Comparison of ENCODE assay signal across 8 mouse cellular contexts in genomic region chr9:39603999-39604453, GRCm38 (mm10). TPM values are rescaled to one million over a fixed set of nuclear protein-coding genes. Genes with fewer than 3 reads are reported as not detected.
DNase-seq lines count a peak whose midpoint lies in the region; ATAC-seq and TF ChIP-seq lines count a peak whose summit lies in the region.

Gene AW551984, minus strand, starts transcription at chr9:39604403.

- no peak for TF ChIP-seq CTCF in E14TG2a.4 (conservative IDR thresholded peaks at IDR 0.05; ENCODE audit: low read length)

- H3K4me3 ChIP-seq in E14TG2a.4 (replicated peaks; ENCODE audit: low read length) = peak within 1 kb of the TSS; percentile 61
- H3K4me3 ChIP-seq in embryonic facial prominence, embryonic 10.5 days = peak within 1 kb of the TSS; percentile 58
- peak within 1 kb of the TSS; percentile 36 for H3K4me3 ChIP-seq in hindbrain, embryonic 14.5 days (replicated peaks; ENCODE audit: low read length)
- H3K4me3 ChIP-seq in midbrain, embryonic 11.5 days (ENCODE audit: low read depth, low read length) = peak within 1 kb of the TSS; percentile 19

- no peaks in the 10 kb centered on the region for H3K9me3 ChIP-seq in E14TG2a.4 (ENCODE audit: low read length)
- no peaks in the 10 kb centered on the region for H3K9me3 ChIP-seq in embryonic facial prominence, embryonic 10.5 days
- H3K9me3 ChIP-seq in hindbrain, embryonic 14.5 days (ENCODE audit: control insufficient read depth, low read length) = no peaks in the 10 kb centered on the region
- H3K9me3 ChIP-seq in midbrain, embryonic 11.5 days (ENCODE audit: control insufficient read depth, low read length) = no peaks in the 10 kb centered on the region

- peaks cover 2% of the 10 kb centered on the region; the same call in 1 of the 2 replicates for H3K27me3 ChIP-seq in E14TG2a.4 (ENCODE audit: insufficient read depth, low read length)
- H3K27me3 ChIP-seq in embryonic facial prominence, embryonic 10.5 days (replicated peaks; ENCODE audit: low read depth, poor library complexity, severe bottlenecking) = peaks cover 15% of the 10 kb centered on the region; the same call in 1 of the 2 replicates
- H3K27me3 ChIP-seq in hindbrain, embryonic 14.5 days (ENCODE audit: control insufficient read depth, insufficient read depth, low read length) = 0 out of 2 replicates have a peak, but pooled peaks cover 6% of the 10 kb centered on the region
- no peaks in the 10 kb centered on the region for H3K27me3 ChIP-seq in midbrain, embryonic 11.5 days (ENCODE audit: control insufficient read depth, insufficient read depth, low read length)

- peaks cover 34% of the 10 kb centered on the region for H3K4me1 ChIP-seq in E14TG2a.4 (replicated peaks; ENCODE audit: low read depth, low read length)
- peaks cover 17% of the 10 kb centered on the region; the same call in 1 of the 2 replicates for H3K4me1 ChIP-seq in embryonic facial prominence, embryonic 10.5 days
- peaks cover 5% of the 10 kb centered on the region for H3K4me1 ChIP-seq in hindbrain, embryonic 14.5 days (replicated peaks; ENCODE audit: control insufficient read depth, insufficient read depth, low read length)
- no peaks in the 10 kb centered on the region for H3K4me1 ChIP-seq in midbrain, embryonic 11.5 days (ENCODE audit: control insufficient read depth, insufficient read depth, low read length)

- no peaks in the 10 kb centered on the region for H3K36me3 ChIP-seq in E14TG2a.4 (ENCODE audit: insufficient read depth, low read length)
- no peaks in the 10 kb centered on the region for H3K36me3 ChIP-seq in embryonic facial prominence, embryonic 10.5 days (replicated peaks)
- H3K36me3 ChIP-seq in hindbrain, embryonic 14.5 days (replicated peaks; ENCODE audit: control insufficient read depth, insufficient read depth) = no peaks in the 10 kb centered on the region
- H3K36me3 ChIP-seq in midbrain, embryonic 11.5 days (ENCODE audit: control insufficient read depth, insufficient read depth, low read length) = no peaks in the 10 kb centered on the region

- peak within 1 kb of the TSS; percentile 44 for H3K27ac ChIP-seq in embryonic facial prominence, embryonic 10.5 days (replicated peaks)
- H3K27ac ChIP-seq in hindbrain, embryonic 14.5 days = peak within 1 kb of the TSS; percentile 47; the same call in 1 of the 2 replicates
- H3K27ac ChIP-seq in midbrain, embryonic 11.5 days (ENCODE audit: low read depth, low read length) = no peak within 1 kb of the TSS

- ATAC-seq in hindbrain, embryonic 14.5 days (ENCODE audit: low FRiP score) = peak; percentile 39; the same call in 1 of the 2 replicates
- ATAC-seq in midbrain, embryonic 11.5 days (ENCODE audit: low FRiP score) = peak; percentile 70
- no peak for ATAC-seq in inflammation-experienced regulatory T-cells, adult 6 months

- peak within 1 kb of the TSS; percentile 56 for H3K9ac ChIP-seq in hindbrain, embryonic 14.5 days
- peak within 1 kb of the TSS; percentile 36; the same call in 1 of the 2 replicates for H3K9ac ChIP-seq in midbrain, embryonic 11.5 days (ENCODE audit: low read length)

- peak within 1 kb of the TSS; percentile 87 for H3K4me2 ChIP-seq in hindbrain, embryonic 14.5 days (replicated peaks)
- H3K4me2 ChIP-seq in midbrain, embryonic 11.5 days = peak within 1 kb of the TSS; percentile 51

- WGBS in embryonic facial prominence, embryonic 10.5 days = 0% methylated on average over 8 of the region's 8 CpGs
- WGBS in hindbrain, embryonic 14.5 days = 0% methylated on average over 8 of the region's 8 CpGs
- WGBS in midbrain, embryonic 11.5 days = 0% methylated on average over 8 of the region's 8 CpGs

- peak; percentile 15 for DNase-seq in gastrocnemius, postnatal 10 days
- no peak for DNase-seq in gastrocnemius, adult 8-10 months (ENCODE audit: low spot score in 2 of 2)
- DNase-seq in embryonic facial prominence, embryonic 10.5 days (ENCODE audit: low spot score) = peak; percentile 65
- DNase-seq in hindbrain, embryonic 14.5 days (ENCODE audit: low spot score) = peak; percentile 40
- DNase-seq in midbrain, embryonic 11.5 days (ENCODE audit: low spot score, missing footprints) = no peak
- DNase-seq in ovary, postnatal 36 days (ENCODE audit: low spot score) = no peak

RNA-seq across cellular contexts. Expression of gene AW551984, which starts in this region (rescaled TPM):
- total RNA-seq in gastrocnemius, postnatal 10 days (2021) = 100 to 1,000 TPM; 113 to 117 TPM
- total RNA-seq in gastrocnemius, adult 8-10 months (2022) = under 1 TPM; 0.16 to 0.54 (median 0.34) TPM
- polyA plus RNA-seq in embryonic facial prominence, embryonic 10.5 days (2016; fragmentation: Nextera tagmentation; extraction: Ambion mirVana) = 6.8 and 10.4 TPM in 2 replicates
- polyA plus RNA-seq in hindbrain, embryonic 14.5 days (2014; fragmentation: Nextera tagmentation; extraction: Ambion mirVana) = 164 and 235 TPM in 2 replicates
- polyA plus RNA-seq in midbrain, embryonic 11.5 days (2014; fragmentation: Nextera tagmentation; extraction: Ambion mirVana) = 12.2 and 17.0 TPM in 2 replicates
- not detected for polyA plus RNA-seq in inflammation-experienced regulatory T-cells, adult 6 months (2017; shearing (Covaris generic))

Comparison
In these comparisons a context has a peak if more than half of its experiments do, and no peak if none do; other contexts are left out.
1. RNA of gene AW551984 (total RNA-seq): 113 to 117 TPM in gastrocnemius, postnatal 10 days; 0.16 to 0.54 TPM in gastrocnemius, adult 8-10 months; every median in the first group is over 10 times any median in the second.
2. DNase-seq: peak in gastrocnemius, postnatal 10 days (single experiment), embryonic facial prominence, embryonic 10.5 days (single experiment) and hindbrain, embryonic 14.5 days (single experiment); none in gastrocnemius, adult 8-10 months (0 of 2), midbrain, embryonic 11.5 days (single experiment) and ovary, postnatal 36 days (single experiment).
3. Peak in every context shown above with its lines, with median percentiles within 50 percentile points of each other: H3K4me3 ChIP-seq.